Comparison of ENCODE assay signal across 18 mouse cellular contexts in genomic region chr12:77041141-77041540, GRCm38 (mm10).
"Had no signal": no experiment of that assay in that cellular context is flagged by ENCODE, and none has a peak within 500 bp of the region (broad histone marks: within the 10 kb centered on the region; RNA-seq: fewer than 3 reads in every experiment).

No protein-coding gene starts in this region.

- DNase-seq: kidney, adult 2 months; kidney, postnatal 14 days; kidney, postnatal 4 days; left cerebral cortex, postnatal 4 days; liver, postnatal 0 days; lung, embryonic 14.5 days; right cerebral cortex, postnatal 14 days; right cerebral cortex, postnatal 4 days; thymus, postnatal 36 days had no signal

- H3K4me2 ChIP-seq: limb, embryonic 12.5 days; limb, embryonic 15.5 days; liver, embryonic 11.5 days; lung, embryonic 14.5 days; midbrain, embryonic 11.5 days; midbrain, embryonic 15.5 days; neural tube, embryonic 13.5 days had no signal

- H3K9me3 ChIP-seq: limb, embryonic 12.5 days; limb, embryonic 15.5 days; midbrain, embryonic 15.5 days; neural tube, embryonic 13.5 days had no signal

- H3K9ac ChIP-seq: limb, embryonic 12.5 days; limb, embryonic 15.5 days; liver, embryonic 14.5 days; liver, postnatal 0 days; lung, embryonic 14.5 days; midbrain, embryonic 15.5 days; neural tube, embryonic 13.5 days had no signal

- ATAC-seq: liver, postnatal 0 days; lung, postnatal 0 days; midbrain, embryonic 15.5 days had no signal

- H3K4me1 ChIP-seq: midbrain, embryonic 15.5 days had no signal

- H3K27ac ChIP-seq: limb, embryonic 12.5 days; limb, embryonic 15.5 days; liver, embryonic 14.5 days; macrophage; midbrain, embryonic 15.5 days; neural tube, embryonic 13.5 days had no signal

- H3K27me3 ChIP-seq: midbrain, embryonic 15.5 days; neural tube, embryonic 13.5 days had no signal

- H3K36me3 ChIP-seq: limb, embryonic 12.5 days; limb, embryonic 15.5 days; midbrain, embryonic 15.5 days; neural tube, embryonic 13.5 days had no signal

- H3K4me3 ChIP-seq: limb, embryonic 12.5 days; limb, embryonic 15.5 days; midbrain, embryonic 15.5 days; neural tube, embryonic 13.5 days had no signal
